Mouse (Mus musculus) embryonic facial prominence, embryonic 12.5 days (tissue): ENCODE measurements around the gene Pde4d. TPM values are rescaled to one million over a fixed set of nuclear protein-coding genes. Genes with fewer than 3 reads are reported as not detected.

ENCODE experiments used
- ATAC-seq: fragments of 200-750 bp; cut with Nextera tagmentation; 2 replicates; pipeline ENCODE4 v1.8.0; 2017; ENCODE audit not compliant: insufficient number of reproducible peaks, insufficient read depth, low FRiP score, low TSS enrichment
- H3K27ac ChIP-seq: fragments of 300-500 bp; sonication (generic); 2 replicates; pipeline ENCODE4 v1.5.1; 2016; ENCODE audit warnings: mild to moderate bottlenecking
- H3K27me3 ChIP-seq: fragments of 300-500 bp; sonication (generic); 2 replicates; pipeline ENCODE4 v1.6.1; 2016; ENCODE audit warnings: mild to moderate bottlenecking, moderate library complexity
- H3K36me3 ChIP-seq: fragments of 300-500 bp; sonication (generic); 2 replicates; pipeline ENCODE4 v1.6.1; 2016; ENCODE audit warnings: mild to moderate bottlenecking
- H3K4me1 ChIP-seq: fragments of 300-500 bp; sonication (generic); 2 replicates; pipeline ENCODE4 v1.6.1; 2016
- H3K4me2 ChIP-seq: fragments of 300-500 bp; sonication (generic); replicated peaks from 2 replicates; pipeline ENCODE4 v1.6.1; 2016; ENCODE audit warnings: mild to moderate bottlenecking, moderate library complexity
- H3K4me3 ChIP-seq: fragments of 300-500 bp; sonication (generic); 2 replicates; pipeline ENCODE4 v1.5.1; 2016; ENCODE audit warnings: mild to moderate bottlenecking
- H3K9ac ChIP-seq: fragments of 300-500 bp; sonication (generic); 2 replicates; pipeline ENCODE4 v1.6.1; 2016; ENCODE audit warnings: mild to moderate bottlenecking, moderate library complexity
- H3K9me3 ChIP-seq: fragments of 300-500 bp; sonication (generic); 2 replicates; pipeline ENCODE4 v1.6.1; 2016; ENCODE audit warnings: mild to moderate bottlenecking, moderate library complexity
- WGBS: fragments of 180-500 bp; shearing (Covaris S2); methylation state at CpG from one replicate; pipeline ENCODE4 v1.1.7; 2016; 5-methylcytosine and 5-hydroxymethylcytosine counted together
- polyA plus RNA-seq: library from polyadenylated mRNA; unstranded; fragments of >200 nt; fragmentation: Nextera tagmentation; extraction: Ambion mirVana; gene quantifications from 2 replicates; pipeline ENCODE4 v1.2.1, GENCODE M21; 2016

Gene Pde4d
- polyA plus RNA-seq, 1 experiment from 2014 or later = 20.4 TPM

GRCm38 (mm10) chr13:109506754-109507153, 1057.0 kb downstream of the Pde4d start:
- no peaks in the 10 kb centered on the region for H3K9me3 ChIP-seq
- 78% methylated on average over 7 of the region's 7 CpGs for WGBS
- H3K4me3 ChIP-seq = no peak overlapping the region
- no peak overlapping the region for H3K9ac ChIP-seq
- no peak overlapping the region for H3K27ac ChIP-seq
- no peak for ATAC-seq
- no peaks in the 10 kb centered on the region for H3K27me3 ChIP-seq
- no peaks in the 10 kb centered on the region for H3K36me3 ChIP-seq
- peaks cover 3% of the 10 kb centered on the region; the same call in 1 of the 2 replicates for H3K4me1 ChIP-seq
- H3K4me2 ChIP-seq = no peak overlapping the region

GRCm38 (mm10) chr13:109508472-109508871, 1058.7 kb downstream of the Pde4d start:
- H3K27me3 ChIP-seq = no peaks in the 10 kb centered on the region
- WGBS = 78% methylated on average over 4 of the region's 4 CpGs
- no peak overlapping the region for H3K4me3 ChIP-seq
- no peak overlapping the region for H3K4me2 ChIP-seq
- no peaks in the 10 kb centered on the region for H3K36me3 ChIP-seq
- H3K27ac ChIP-seq = no peak overlapping the region
- no peaks in the 10 kb centered on the region for H3K9me3 ChIP-seq
- H3K4me1 ChIP-seq = no peaks in the 10 kb centered on the region
- H3K9ac ChIP-seq = no peak overlapping the region
- no peak for ATAC-seq

GRCm38 (mm10) chr13:109518194-109518593, 1068.4 kb downstream of the Pde4d start:
- H3K4me2 ChIP-seq = no peak overlapping the region
- H3K36me3 ChIP-seq = no peaks in the 10 kb centered on the region
- no peak for ATAC-seq
- no peak overlapping the region for H3K27ac ChIP-seq
- H3K4me3 ChIP-seq = no peak overlapping the region
- H3K9me3 ChIP-seq = no peaks in the 10 kb centered on the region
- no peak overlapping the region for H3K9ac ChIP-seq
- WGBS = 84% methylated on average over 1 of the region's 1 CpGs
- no peaks in the 10 kb centered on the region for H3K27me3 ChIP-seq
- H3K4me1 ChIP-seq = no peaks in the 10 kb centered on the region

GRCm38 (mm10) chr13:109519485-109519884, 1069.7 kb downstream of the Pde4d start:
- H3K9me3 ChIP-seq = no peaks in the 10 kb centered on the region
- no peak overlapping the region for H3K27ac ChIP-seq
- no peaks in the 10 kb centered on the region for H3K36me3 ChIP-seq
- no peak overlapping the region for H3K9ac ChIP-seq
- WGBS = 43% methylated on average over 3 of the region's 3 CpGs
- H3K4me3 ChIP-seq = no peak overlapping the region
- H3K4me2 ChIP-seq = no peak overlapping the region
- H3K27me3 ChIP-seq = no peaks in the 10 kb centered on the region
- no peak for ATAC-seq
- H3K4me1 ChIP-seq = no peaks in the 10 kb centered on the region

- 79% methylated on average over 2 of the region's 2 CpGs for WGBS
- no peaks in the 10 kb centered on the region for H3K9me3 ChIP-seq
- H3K4me3 ChIP-seq = no peak overlapping the region
- H3K36me3 ChIP-seq = no peaks in the 10 kb centered on the region
- ATAC-seq = no peak
- no peak overlapping the region for H3K27ac ChIP-seq
- no peak overlapping the region for H3K9ac ChIP-seq
- no peaks in the 10 kb centered on the region for H3K4me1 ChIP-seq
- no peak overlapping the region for H3K4me2 ChIP-seq
- no peaks in the 10 kb centered on the region for H3K27me3 ChIP-seq
These were observed 1070.4 kb downstream of the Pde4d start for GRCm38 (mm10) chr13:109519966-109520646.

- Histone ChIP-seq H3K27me3 (no peaks in the 10 kb centered on the region), H3K27ac (no peak overlapping the region), H3K4me3 (no peak overlapping the region), H3K4me1 (no peaks in the 10 kb centered on the region), H3K4me2 (no peak overlapping the region), H3K9ac (no peak overlapping the region), H3K36me3 (no peaks in the 10 kb centered on the region), H3K9me3 (no peaks in the 10 kb centered on the region)
- no peak for ATAC-seq
- WGBS = 56% methylated on average over 3 of the region's 3 CpGs
These were observed 1084.2 kb downstream of the Pde4d start for GRCm38 (mm10) chr13:109533838-109534523.

GRCm38 (mm10) chr13:109534709-109535284, 1085.0 kb downstream of the Pde4d start:
- ATAC-seq = no peak
- no peak overlapping the region for H3K27ac ChIP-seq

GRCm38 (mm10) chr13:109536636-109537035, 1086.9 kb downstream of the Pde4d start:
- H3K9me3 ChIP-seq = no peaks in the 10 kb centered on the region
- WGBS = 57% methylated on average over 4 of the region's 4 CpGs
- H3K4me3 ChIP-seq = no peak overlapping the region
- H3K36me3 ChIP-seq = no peaks in the 10 kb centered on the region
- no peak overlapping the region for H3K4me2 ChIP-seq
- no peak overlapping the region for H3K9ac ChIP-seq
- no peak for ATAC-seq
- no peak overlapping the region for H3K27ac ChIP-seq
- no peaks in the 10 kb centered on the region for H3K27me3 ChIP-seq
- no peaks in the 10 kb centered on the region for H3K4me1 ChIP-seq

More at GRCm38 (mm10) chr13:109534709-109535284, 1085.0 kb downstream of the Pde4d start:
- Histone ChIP-seq H3K36me3 (no peaks in the 10 kb centered on the region), H3K9ac (no peak overlapping the region), H3K4me1 (no peaks in the 10 kb centered on the region), H3K9me3 (no peaks in the 10 kb centered on the region), H3K27me3 (no peaks in the 10 kb centered on the region), H3K4me3 (no peak overlapping the region), H3K4me2 (no peak overlapping the region)
- 65% methylated on average over 5 of the region's 5 CpGs for WGBS

- ATAC-seq = no peak
- H3K27ac ChIP-seq = no peak overlapping the region
- H3K36me3 ChIP-seq = no peaks in the 10 kb centered on the region
- no peaks in the 10 kb centered on the region for H3K27me3 ChIP-seq
- whole genome bisulfite sequencing = 54% methylated on average over 3 of the region's 3 CpGs
- no peak overlapping the region for H3K4me3 ChIP-seq
- no peaks in the 10 kb centered on the region for H3K9me3 ChIP-seq
- no peaks in the 10 kb centered on the region for H3K4me1 ChIP-seq
- H3K9ac ChIP-seq = no peak overlapping the region
- H3K4me2 ChIP-seq = no peak overlapping the region
These were observed 1089.6 kb downstream of the Pde4d start for GRCm38 (mm10) chr13:109539371-109539770.

GRCm38 (mm10) chr13:109544646-109545045, 1094.9 kb downstream of the Pde4d start:
- H3K4me3 ChIP-seq = no peak overlapping the region
- no peaks in the 10 kb centered on the region for H3K27me3 ChIP-seq
- 74% methylated on average over 4 of the region's 4 CpGs for WGBS
- no peaks in the 10 kb centered on the region for H3K9me3 ChIP-seq
- no peak overlapping the region for H3K27ac ChIP-seq
- no peaks in the 10 kb centered on the region for H3K4me1 ChIP-seq
- no peak overlapping the region for H3K4me2 ChIP-seq
- H3K36me3 ChIP-seq = no peaks in the 10 kb centered on the region
- ATAC-seq = no peak
- H3K9ac ChIP-seq = no peak overlapping the region

- no peaks in the 10 kb centered on the region for H3K4me1 ChIP-seq
- H3K9me3 ChIP-seq = no peaks in the 10 kb centered on the region
- 80% methylated on average over 18 of the region's 18 CpGs for WGBS
- H3K9ac ChIP-seq = no peak overlapping the region
- no peaks in the 10 kb centered on the region for H3K36me3 ChIP-seq
- H3K4me2 ChIP-seq = no peak overlapping the region
- no peak overlapping the region for H3K4me3 ChIP-seq
- H3K27me3 ChIP-seq = no peaks in the 10 kb centered on the region
- no peak overlapping the region for H3K27ac ChIP-seq
- no peak for ATAC-seq
These were observed 1096.6 kb downstream of the Pde4d start for GRCm38 (mm10) chr13:109546337-109546736.

GRCm38 (mm10) chr13:109547006-109547587, 1097.3 kb downstream of the Pde4d start:
- 78% methylated on average over 10 of the region's 10 CpGs for WGBS
- H3K36me3 ChIP-seq = no peaks in the 10 kb centered on the region
- H3K27me3 ChIP-seq = no peaks in the 10 kb centered on the region
- H3K9ac ChIP-seq = no peak overlapping the region
- H3K4me3 ChIP-seq = no peak overlapping the region
- no peak overlapping the region for H3K4me2 ChIP-seq
- H3K4me1 ChIP-seq = no peaks in the 10 kb centered on the region
- ATAC-seq = no peak
- H3K27ac ChIP-seq = no peak overlapping the region
- H3K9me3 ChIP-seq = no peaks in the 10 kb centered on the region
